Mouse (Mus musculus) embryonic facial prominence, embryonic 14.5 days (tissue): ENCODE data around the gene Tmem239. TPM values are rescaled to one million over a fixed set of nuclear protein-coding genes. Genes with fewer than 3 reads are reported as not detected.
A peak's percentile ranks its signal among the peaks of the same experiment; 100 is the strongest.
"Not testable (repeated sequence)": the region's sequence is repeated elsewhere in the genome, so short reads cannot be mapped to it uniquely, and the experiment has no call there.

Experiments used
- ATAC-seq: fragments of 200-750 bp; cut with Nextera tagmentation; 2 replicates; pipeline ENCODE4 v1.8.0; 2017; ENCODE audit warnings: low read depth, moderate number of reproducible peaks, moderate TSS enrichment
- DNase-seq: peaks from one replicate; pipeline ENCODE4 v3.0.0-alpha.2; 2015; ENCODE audit warnings: low spot score
- H3K27ac ChIP-seq: fragments of 300-500 bp; sonication (generic); replicated peaks from 2 replicates; pipeline ENCODE4 v1.5.1; 2014; ENCODE audit warnings: low read depth, mild to moderate bottlenecking, low read length, moderate library complexity
- H3K27me3 ChIP-seq: fragments of 300-500 bp; sonication (generic); replicated peaks from 2 replicates; pipeline ENCODE4 v1.6.1; 2014; ENCODE audit warnings: low read length; ENCODE audit not compliant: control insufficient read depth, insufficient read depth
- H3K36me3 ChIP-seq: fragments of 300-500 bp; sonication (generic); 2 replicates; pipeline ENCODE4 v1.6.1; 2014; ENCODE audit warnings: low read length, mixed read lengths; ENCODE audit not compliant: control insufficient read depth, insufficient read depth
- H3K4me1 ChIP-seq: fragments of 300-500 bp; sonication (generic); 2 replicates; pipeline ENCODE4 v1.6.1; 2014; ENCODE audit warnings: antibody characterized with exemption, low read length; ENCODE audit not compliant: control insufficient read depth, insufficient read depth
- H3K4me2 ChIP-seq: fragments of 300-500 bp; sonication (generic); 2 replicates; pipeline ENCODE4 v1.6.1; 2014; ENCODE audit warnings: low read depth, mild to moderate bottlenecking, low read length, moderate library complexity, mixed read lengths
- H3K4me3 ChIP-seq: fragments of 300-500 bp; sonication (generic); 2 replicates; pipeline ENCODE4 v1.5.1; 2014; ENCODE audit warnings: low read depth, mild to moderate bottlenecking, low read length
- H3K9ac ChIP-seq: fragments of 300-500 bp; sonication (generic); 2 replicates; pipeline ENCODE4 v1.6.1; 2014; ENCODE audit warnings: low read depth, mild to moderate bottlenecking, low read length, moderate library complexity, mixed read lengths
- H3K9me3 ChIP-seq: fragments of 300-500 bp; sonication (generic); 2 replicates; pipeline ENCODE4 v1.6.1; 2016; ENCODE audit warnings: low read length; ENCODE audit not compliant: control insufficient read depth
- WGBS: fragments of 180-500 bp; shearing (Covaris S2); extraction: QIAGEN DNeasy Blood & Tissue Kit; methylation state at CpG from one replicate; pipeline ENCODE4 v1.1.7; 2014; 5-methylcytosine and 5-hydroxymethylcytosine counted together
- polyA plus RNA-seq: library from polyadenylated mRNA; unstranded; fragments of >200 nt; fragmentation: Nextera tagmentation; extraction: Ambion mirVana; gene quantifications from 2 replicates; pipeline ENCODE4 v1.2.1, GENCODE M21; 2014

Tmem239 gene
- not detected in 2 replicates for polyA plus RNA-seq

- H3K4me3 ChIP-seq = no peak within 1 kb of the TSS
- no peak within 1 kb of the TSS for H3K9ac ChIP-seq
- H3K4me1 ChIP-seq = peaks cover 12% of the 10 kb centered on the region
- no peaks in the 10 kb centered on the region for H3K9me3 ChIP-seq
- H3K4me2 ChIP-seq = no peak within 1 kb of the TSS
- H3K27me3 ChIP-seq = no peaks in the 10 kb centered on the region
- DNase-seq (no peak), ATAC-seq (no peak)
- H3K27ac ChIP-seq = no peak within 1 kb of the TSS
- 64% methylated on average over 1 of the region's 2 CpGs for WGBS
- no peaks in the 10 kb centered on the region for H3K36me3 ChIP-seq
These were observed at the start of gene Tmem239 for GRCm38 (mm10) chr2:130406178-130406577. TSS of gene Tmem239 (plus strand) at chr2:130406478.

DNA sequence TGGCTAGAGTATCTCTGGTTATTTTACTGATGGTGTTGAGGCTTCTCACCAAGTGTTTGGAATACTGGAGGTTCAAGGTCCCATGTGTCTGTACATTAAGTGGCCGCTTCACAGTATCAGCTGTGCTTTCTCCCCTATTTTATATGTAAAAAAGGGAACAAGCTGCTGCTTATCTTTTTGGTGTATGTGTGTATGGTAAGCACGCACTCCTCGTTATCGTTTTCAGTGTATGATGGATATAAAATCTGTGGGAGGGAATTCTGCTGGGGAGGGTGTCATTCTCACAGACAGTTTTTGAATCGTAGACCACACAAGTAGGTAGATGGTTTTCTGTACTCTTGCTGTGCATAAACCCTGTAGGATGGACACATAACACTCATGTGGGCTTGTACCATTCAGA lies 48.7 kb upstream of the Tmem239 start:
- ATAC-seq (no peak), DNase-seq (no peak)
- Histone ChIP-seq H3K36me3 (no peaks in the 10 kb centered on the region), H3K27me3 (peaks cover 49% of the 10 kb centered on the region), H3K4me3 (no peak overlapping the region), H3K4me1 (no peaks in the 10 kb centered on the region), H3K4me2 (no peak overlapping the region), H3K27ac (no peak overlapping the region), H3K9ac (no peak overlapping the region), H3K9me3 (no peaks in the 10 kb centered on the region)
- WGBS = 92% methylated on average over 5 of the region's 5 CpGs

DNA sequence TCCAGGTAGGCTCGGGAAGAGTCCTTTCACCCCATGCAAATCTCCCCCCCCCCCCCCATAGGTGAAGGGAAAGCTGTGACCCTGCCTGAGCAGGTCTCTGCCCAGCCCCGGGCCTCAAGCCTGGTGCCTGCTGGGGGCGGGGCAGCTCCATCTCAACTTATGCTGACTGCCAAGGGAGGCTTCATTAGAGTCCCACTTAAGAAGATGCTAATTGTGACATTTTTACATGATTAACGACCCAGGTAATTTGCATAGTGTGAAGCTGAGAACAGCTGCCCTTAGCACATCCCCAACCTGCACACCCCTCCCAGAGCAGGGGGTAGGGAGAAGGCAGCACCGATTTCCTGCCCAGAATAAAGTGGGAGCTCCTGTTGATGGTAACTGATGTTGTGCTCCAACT lies 47.4 kb upstream of the Tmem239 start:
- no peaks in the 10 kb centered on the region for H3K9me3 ChIP-seq
- no peaks in the 10 kb centered on the region for H3K4me1 ChIP-seq
- WGBS = 17% methylated on average over 5 of the region's 5 CpGs
- H3K9ac ChIP-seq = no peak overlapping the region
- no peak overlapping the region for H3K27ac ChIP-seq
- peaks cover 62% of the 10 kb centered on the region for H3K27me3 ChIP-seq
- ATAC-seq (no peak), DNase-seq (no peak)
- no peak overlapping the region for H3K4me3 ChIP-seq
- H3K36me3 ChIP-seq = no peaks in the 10 kb centered on the region
- H3K4me2 ChIP-seq = no peak overlapping the region

DNA sequence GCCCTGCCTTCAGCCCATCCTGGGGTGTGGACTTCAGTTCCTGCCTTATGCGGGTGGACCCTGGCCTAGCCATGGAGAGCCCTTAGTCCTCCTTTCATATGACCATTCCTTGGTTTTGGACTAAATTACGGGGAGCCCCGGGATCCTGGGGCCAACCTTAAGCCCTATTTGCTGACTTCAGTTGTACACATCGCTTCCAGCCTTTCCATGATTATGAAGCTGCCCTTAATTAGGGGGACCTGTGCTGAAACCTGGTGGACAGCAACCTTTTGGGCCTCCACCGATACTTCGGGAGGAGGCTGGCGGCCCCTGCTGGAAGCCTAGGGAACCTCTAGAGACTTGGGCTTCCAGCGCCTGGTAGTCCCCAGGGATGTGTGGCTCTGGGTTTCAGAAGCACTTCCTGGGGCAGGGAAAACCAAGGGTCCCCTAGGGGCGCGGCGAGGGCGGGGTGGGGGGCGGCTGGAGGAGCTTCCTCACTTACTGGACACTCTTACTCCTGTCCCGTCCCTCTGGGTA lies 43.7 kb upstream of the Tmem239 start:
- H3K9me3 ChIP-seq = no peaks in the 10 kb centered on the region
- H3K27me3 ChIP-seq = peaks cover 72% of the 10 kb centered on the region
- H3K27ac ChIP-seq = no peak overlapping the region
- ATAC-seq (0 out of 2 replicates have a peak, but pooled peaks have one; percentile 5), DNase-seq (peak; percentile 79)
- H3K4me3 ChIP-seq = no peak overlapping the region
- no peaks in the 10 kb centered on the region for H3K4me1 ChIP-seq
- no peaks in the 10 kb centered on the region for H3K36me3 ChIP-seq
- H3K4me2 ChIP-seq = no peak overlapping the region
- WGBS = 4% methylated on average over 13 of the region's 14 CpGs
- H3K9ac ChIP-seq = no peak overlapping the region

GRCm38 (mm10) chr2:130365211-130366094 lies 40.8 kb upstream of the Tmem239 start:
- H3K9me3 ChIP-seq = no peaks in the 10 kb centered on the region
- peaks cover 45% of the 10 kb centered on the region for H3K27me3 ChIP-seq
- H3K27ac ChIP-seq = no peak overlapping the region
- H3K36me3 ChIP-seq = no peaks in the 10 kb centered on the region
- H3K4me1 ChIP-seq = no peaks in the 10 kb centered on the region
- peak overlapping the region; percentile 52 for H3K4me2 ChIP-seq
- ATAC-seq (peak; percentile 35; the same call in 1 of the 2 replicates), DNase-seq (no peak)
- peak overlapping the region; percentile 28 for H3K4me3 ChIP-seq
- H3K9ac ChIP-seq = peak overlapping the region; percentile 52
- WGBS = 9% methylated on average over 30 of the region's 30 CpGs

DNA sequence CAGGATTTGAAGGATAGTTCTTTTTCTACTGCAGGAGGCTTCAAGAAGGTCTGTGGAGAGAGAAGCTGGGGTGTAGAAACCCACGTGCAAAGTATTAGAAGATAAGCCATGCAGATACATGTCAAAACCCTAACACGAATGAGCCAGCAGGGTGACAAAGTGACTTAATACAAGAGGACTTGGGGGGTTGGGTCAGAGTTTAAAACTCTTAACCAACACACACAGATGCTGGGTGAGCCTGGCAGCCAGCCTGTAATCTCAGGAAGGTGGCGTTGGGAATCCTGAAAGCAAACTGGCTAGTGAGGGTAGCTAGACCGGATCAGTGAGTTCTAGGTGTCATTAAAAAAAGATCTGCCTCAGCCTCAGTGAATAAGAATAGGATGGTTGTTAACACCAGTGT lies 38.9 kb upstream of the Tmem239 start:
- ATAC-seq (no peak), DNase-seq (peak; percentile 19)
- H3K9ac ChIP-seq = no peak overlapping the region
- no peak overlapping the region for H3K4me2 ChIP-seq
- no peaks in the 10 kb centered on the region for H3K36me3 ChIP-seq
- no peaks in the 10 kb centered on the region for H3K4me1 ChIP-seq
- H3K27me3 ChIP-seq = peaks cover 25% of the 10 kb centered on the region
- H3K9me3 ChIP-seq = no peaks in the 10 kb centered on the region
- 65% methylated on average over 4 of the region's 4 CpGs for whole genome bisulfite sequencing
- no peak overlapping the region for H3K27ac ChIP-seq
- H3K4me3 ChIP-seq = no peak overlapping the region

DNA sequence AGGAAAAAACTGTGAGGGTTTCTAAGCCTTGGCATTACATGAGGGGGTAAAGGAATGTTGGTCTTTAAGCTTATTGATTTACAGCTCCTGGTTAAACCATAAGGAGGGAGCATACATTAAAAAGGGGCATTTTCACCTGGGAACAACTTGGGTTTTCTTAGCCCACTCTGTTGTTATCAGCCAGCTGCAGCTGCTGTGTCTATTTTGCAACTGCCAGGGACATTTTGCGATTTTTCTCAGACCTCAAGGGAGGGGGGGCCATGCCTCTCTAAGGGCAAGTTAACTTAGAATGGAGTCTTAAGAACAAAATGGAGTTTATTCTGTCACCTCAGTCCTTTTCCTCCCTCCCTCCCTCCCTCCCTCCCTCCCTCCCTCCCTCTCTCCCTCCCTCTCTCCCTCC lies 33.3 kb upstream of the Tmem239 start:
- ATAC-seq = not testable (repeated sequence)

GRCm38 (mm10) chr2:130374951-130375350 lies 31.3 kb upstream of the Tmem239 start:
- H3K9me3 ChIP-seq = no peaks in the 10 kb centered on the region
- ATAC-seq = no peak
- 67% methylated on average over 4 of the region's 4 CpGs for WGBS

More for the DNA sequence above, 33.3 kb upstream of the Tmem239 start:
- H3K4me3 ChIP-seq, H3K4me2 ChIP-seq, H3K27me3 ChIP-seq, H3K27ac ChIP-seq, H3K9ac ChIP-seq, DNase-seq, H3K4me1 ChIP-seq, H3K9me3 ChIP-seq, H3K36me3 ChIP-seq: not testable (repeated sequence)
- WGBS = 42% methylated on average over 1 of the region's 1 CpGs

More at GRCm38 (mm10) chr2:130374951-130375350, 31.3 kb upstream of the Tmem239 start:
- Histone ChIP-seq H3K4me1 (no peaks in the 10 kb centered on the region), H3K36me3 (no peaks in the 10 kb centered on the region), H3K4me2 (no peak overlapping the region), H3K9ac (no peak overlapping the region), H3K27ac (no peak overlapping the region), H3K27me3 (no peaks in the 10 kb centered on the region), H3K4me3 (no peak overlapping the region)
- DNase-seq = peak; percentile 23
